Mouse (Mus musculus): ENCODE results near the gene Pcbp4. TPM values are rescaled to one million over a fixed set of nuclear protein-coding genes. Genes with fewer than 3 reads are reported as not detected.

Gene Pcbp4
- total RNA-seq, 1 experiment from 2014 or later: 9.7 TPM

- no peak for ATAC-seq (replicated peaks; ENCODE audit: insufficient number of reproducible peaks, low FRiP score, low TSS enrichment, poor library complexity, severe bottlenecking)
Observed at GRCm38 (mm10) chr9:106513566-106513965, 60.5 kb downstream of the Pcbp4 start.

Other genes starting within 250 kb of the Pcbp4 start
- 4.2 to 6.6 TPM (median 6.1 TPM) in 3 replicates for gene Tlr9, start 230.7 kb upstream of the Pcbp4 start, total RNA-seq (2017)
- gene Alas1, start 204.6 kb upstream of the Pcbp4 start, total RNA-seq (2017): 26.0 to 28.0 TPM (median 27.3 TPM) in 3 replicates
- 0.38 to 2.4 TPM (median 0.85 TPM) in 3 replicates for gene Poc1a, start 172.2 kb upstream of the Pcbp4 start, total RNA-seq (2017)
- 8.7 to 21.2 TPM (median 12.2 TPM) in 3 replicates for gene Dusp7, start 84.7 kb upstream of the Pcbp4 start, total RNA-seq (2017)
- 521 to 617 TPM (median 563 TPM) in 3 replicates for gene Rpl29, start 23.8 kb upstream of the Pcbp4 start, total RNA-seq (2017)
- 2.8 to 9.5 TPM (median 5.4 TPM) in 3 replicates for gene Acy1, start 15.0 kb upstream of the Pcbp4 start, total RNA-seq (2017)
- 2.7 to 3.3 TPM (median 3.2 TPM) in 3 replicates for gene Abhd14b, start 5.8 kb upstream of the Pcbp4 start, total RNA-seq (2017)
- 1.5 to 6.5 TPM in 2 of 3 replicates, not detected in the other for gene Abhd14a, start 5.6 kb upstream of the Pcbp4 start, total RNA-seq (2017)
- gene Gpr62, start 12.6 kb downstream of the Pcbp4 start, total RNA-seq (2017): 0.48 TPM in 1 of 3 replicates, not detected in the others
- 27.1 to 41.0 TPM (median 35.1 TPM) in 3 replicates for gene Rrp9, start 22.7 kb downstream of the Pcbp4 start, total RNA-seq (2017)
- 40.5 to 57.0 TPM (median 45.9 TPM) in 3 replicates for gene Parp3, start 23.7 kb downstream of the Pcbp4 start, total RNA-seq (2017)
- gene Iqcf1, start 46.7 kb downstream of the Pcbp4 start, total RNA-seq (2017): not detected in 3 replicates
- not detected in 3 replicates for gene Iqcf5, start 61.3 kb downstream of the Pcbp4 start, total RNA-seq (2017)
- gene Iqcf3, start 108.3 kb downstream of the Pcbp4 start, total RNA-seq (2017): 6.7 TPM in 1 of 3 replicates, not detected in the others
- gene Iqcf4, start 117.7 kb downstream of the Pcbp4 start, total RNA-seq (2017): not detected in 3 replicates
- gene Iqcf6, start 173.3 kb downstream of the Pcbp4 start, total RNA-seq (2017): not detected in 3 replicates
- not detected in 3 replicates for gene Grm2, start 202.8 kb downstream of the Pcbp4 start, total RNA-seq (2017)
- gene Tex264, start 232.6 kb downstream of the Pcbp4 start, total RNA-seq (2017): 17.0 to 22.9 TPM (median 19.3 TPM) in 3 replicates